Mouse (Mus musculus) hindbrain, postnatal 0 days (tissue): ENCODE measurements at regions not wholly inside any gene's neighbourhood (a gene's known extent, or its start where the extent isn't known, plus 50 kb on each side); places are given as distances from the start of the nearest gene placed in this dataset.
A peak's percentile ranks its signal among the peaks of the same experiment; 100 is the strongest.

ENCODE experiments used
- ATAC-seq: fragments of 200-750 bp; cut with Nextera tagmentation; 2 replicates; pipeline ENCODE4 v1.8.0; 2017; ENCODE audit warnings: mild to moderate bottlenecking, moderate TSS enrichment, moderate library complexity
- DNase-seq: peaks from one replicate; pipeline ENCODE4 v3.0.0-alpha.2; 2015; ENCODE audit warnings: low spot score
- H3K27ac ChIP-seq: fragments of 300-500 bp; sonication (generic); 2 replicates; pipeline ENCODE4 v1.5.1; 2014; ENCODE audit warnings: mild to moderate bottlenecking
- H3K27me3 ChIP-seq: fragments of 300-500 bp; sonication (generic); 2 replicates; pipeline ENCODE4 v1.6.1; 2014; ENCODE audit warnings: low read length, mixed read lengths; ENCODE audit not compliant: insufficient read depth
- H3K36me3 ChIP-seq: fragments of 300-500 bp; sonication (generic); 2 replicates; pipeline ENCODE4 v1.6.1; 2014; ENCODE audit warnings: low read length, mixed read lengths; ENCODE audit not compliant: insufficient read depth
- H3K4me1 ChIP-seq: fragments of 300-500 bp; sonication (generic); 2 replicates; pipeline ENCODE4 v1.6.1; 2014; ENCODE audit warnings: antibody characterized with exemption, low read length, mixed read lengths; ENCODE audit not compliant: insufficient read depth
- H3K4me2 ChIP-seq: fragments of 300-500 bp; sonication (generic); 2 replicates; pipeline ENCODE4 v1.6.1; 2014; ENCODE audit warnings: low read depth, mild to moderate bottlenecking, low read length, moderate library complexity, mixed read lengths
- H3K4me3 ChIP-seq: fragments of 300-500 bp; sonication (generic); 2 replicates; pipeline ENCODE4 v1.5.1; 2014; ENCODE audit warnings: low read length
- H3K9ac ChIP-seq: fragments of 300-500 bp; sonication (generic); replicated peaks from 2 replicates; pipeline ENCODE4 v1.6.1; 2014; ENCODE audit warnings: mild to moderate bottlenecking, low read length, moderate library complexity, mixed read lengths
- H3K9me3 ChIP-seq: fragments of 300-500 bp; sonication (generic); 2 replicates; pipeline ENCODE4 v1.6.1; 2016; ENCODE audit warnings: low read length, mixed read lengths
- CTCF ChIP-seq: IDR thresholded peaks from 2 replicates; pipeline ENCODE4 v1.5.1; 2016; ENCODE audit warnings: antibody characterized with exemption, control low read depth, low read depth
- WGBS: fragments of 180-500 bp; shearing (Covaris S2); extraction: QIAGEN DNeasy Blood & Tissue Kit; methylation state at CpG from one replicate; pipeline ENCODE4 v1.1.7; 2014; 5-methylcytosine and 5-hydroxymethylcytosine counted together

DNA sequence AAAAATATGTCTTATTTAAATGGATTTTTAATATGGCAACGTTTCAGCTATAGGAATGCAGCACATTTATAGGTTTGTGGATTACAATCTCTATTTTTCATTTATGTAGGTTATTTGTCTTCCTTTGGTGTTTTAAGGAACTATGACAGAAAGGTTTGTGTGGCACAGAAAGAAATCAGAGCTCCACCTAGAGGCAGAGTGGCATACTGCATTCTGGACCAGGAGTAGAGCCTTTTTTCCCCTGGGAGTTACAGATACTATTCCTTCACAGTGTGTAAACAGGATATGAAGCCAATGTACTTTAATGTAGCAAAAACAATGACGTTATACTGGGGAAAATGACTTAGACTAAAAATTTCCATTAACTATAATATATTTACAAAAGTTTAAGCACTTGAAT lies 94.9 kb upstream of the St8sia4 start:
- DNase-seq (peak; percentile 81), ATAC-seq (no peak)
- Histone ChIP-seq H3K4me2 (no peak overlapping the region), H3K4me3 (no peak overlapping the region), H3K4me1 (no peaks in the 10 kb centered on the region), H3K9ac (no peak overlapping the region), H3K36me3 (no peaks in the 10 kb centered on the region), H3K27me3 (no peaks in the 10 kb centered on the region), H3K9me3 (no peaks in the 10 kb centered on the region), H3K27ac (no peak overlapping the region)
- 6% methylated on average over 2 of the region's 2 CpGs for WGBS
- peak; percentile 80 for TF ChIP-seq CTCF

DNA sequence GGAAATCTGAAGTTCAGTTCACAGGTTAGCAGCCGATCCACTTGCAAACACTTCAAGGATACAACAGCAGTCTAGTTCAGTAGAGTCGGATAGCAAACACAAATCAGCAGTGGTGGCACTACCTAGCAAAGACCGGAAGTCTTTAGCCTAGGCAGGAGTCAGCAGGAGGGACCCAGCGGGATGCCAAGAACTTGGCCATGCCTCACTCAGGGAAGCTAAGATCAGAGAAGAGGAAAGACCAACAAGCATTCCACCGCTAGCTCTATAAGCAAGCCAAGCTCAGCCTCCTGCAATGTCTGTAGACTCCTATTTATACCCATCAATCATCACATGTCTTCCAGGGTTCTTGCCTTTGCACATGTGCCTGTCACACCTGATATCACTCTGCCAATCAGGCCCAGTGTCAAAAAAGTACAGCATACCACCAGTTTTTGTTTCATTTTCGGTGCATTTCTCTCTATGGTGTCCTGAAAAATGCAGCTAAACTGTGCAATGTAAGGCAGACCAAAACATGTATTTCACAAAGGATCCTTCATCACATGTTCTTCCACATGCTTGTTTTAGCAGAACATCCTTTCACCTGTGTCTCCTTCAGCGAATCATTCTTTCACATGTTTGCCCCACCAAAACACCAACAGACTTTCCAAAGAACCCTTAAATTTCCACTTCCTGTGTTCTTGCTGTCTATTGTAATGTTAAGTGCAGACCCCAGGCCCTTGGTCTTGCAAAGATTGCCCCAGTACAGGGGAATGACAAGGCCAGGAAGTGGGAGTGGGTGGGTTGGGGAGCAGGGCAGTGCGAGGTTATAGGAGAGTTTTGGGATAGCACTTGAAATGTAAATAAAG lies 86.9 kb upstream of the St8sia4 start:
- no peaks in the 10 kb centered on the region for H3K27me3 ChIP-seq
- no peaks in the 10 kb centered on the region for H3K9me3 ChIP-seq
- ATAC-seq (no peak), DNase-seq (no peak)
- 84% methylated on average over 8 of the region's 8 CpGs for WGBS
- H3K4me2 ChIP-seq: no peak overlapping the region
- no peaks in the 10 kb centered on the region for H3K36me3 ChIP-seq
- no peak overlapping the region for H3K9ac ChIP-seq
- no peak overlapping the region for H3K27ac ChIP-seq
- no peaks in the 10 kb centered on the region for H3K4me1 ChIP-seq
- H3K4me3 ChIP-seq: no peak overlapping the region
- TF ChIP-seq CTCF: no peak

DNA sequence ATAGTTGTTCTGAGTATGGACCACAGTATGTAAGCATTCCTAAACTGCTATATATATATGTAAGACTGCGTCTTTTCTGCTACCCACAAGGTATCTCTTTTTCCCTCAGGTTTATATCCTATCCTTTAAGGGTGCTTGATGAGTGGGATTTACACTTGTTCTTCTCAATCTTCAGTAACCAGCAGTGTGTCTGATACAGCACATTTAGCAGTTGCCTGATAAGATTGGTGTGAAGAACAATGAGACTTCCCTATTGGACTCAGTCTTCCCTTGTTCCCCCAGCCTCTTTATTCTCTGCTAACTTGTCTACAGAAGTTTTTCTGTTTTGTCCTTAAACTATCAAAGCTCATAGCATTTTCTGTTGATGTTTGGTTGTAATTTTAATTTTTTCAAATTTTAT lies 86.1 kb upstream of the St8sia4 start:
- no peak overlapping the region for H3K9ac ChIP-seq
- H3K27ac ChIP-seq: no peak overlapping the region
- no peaks in the 10 kb centered on the region for H3K36me3 ChIP-seq
- H3K27me3 ChIP-seq: no peaks in the 10 kb centered on the region
- TF ChIP-seq CTCF: no peak
- no peak for ATAC-seq
- H3K4me1 ChIP-seq: no peaks in the 10 kb centered on the region
- no peak for DNase-seq
- H3K4me2 ChIP-seq: no peak overlapping the region
- no peaks in the 10 kb centered on the region for H3K9me3 ChIP-seq
- 96% methylated on average over 1 of the region's 1 CpGs for WGBS
- H3K4me3 ChIP-seq: no peak overlapping the region

DNA sequence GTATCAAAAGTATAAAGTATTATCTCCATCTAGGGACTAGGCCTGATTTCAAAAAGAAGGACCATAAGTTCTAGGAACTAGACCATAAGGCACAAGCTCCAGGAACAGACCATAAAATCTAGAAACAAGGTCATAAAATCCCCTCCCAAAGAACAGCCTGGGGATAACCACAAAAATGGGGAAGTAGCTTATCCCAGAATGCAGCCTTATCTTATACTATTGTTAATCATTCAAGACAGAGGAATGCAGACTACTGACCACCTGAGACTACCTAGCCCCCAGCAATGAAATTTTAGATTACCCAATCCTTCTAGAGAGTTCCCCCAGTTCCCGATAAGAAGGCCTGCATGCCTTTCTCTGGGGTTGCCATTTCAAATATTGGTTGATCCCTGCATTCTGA lies 81.6 kb upstream of the St8sia4 start:
- ATAC-seq (no peak), DNase-seq (no peak)
- 97% methylated on average over 1 of the region's 1 CpGs for WGBS
- no peak overlapping the region for H3K9ac ChIP-seq
- H3K4me1 ChIP-seq: no peaks in the 10 kb centered on the region
- no peaks in the 10 kb centered on the region for H3K27me3 ChIP-seq
- H3K4me3 ChIP-seq: no peak overlapping the region
- no peak for TF ChIP-seq CTCF
- no peak overlapping the region for H3K27ac ChIP-seq
- no peaks in the 10 kb centered on the region for H3K9me3 ChIP-seq
- H3K36me3 ChIP-seq: no peaks in the 10 kb centered on the region
- no peak overlapping the region for H3K4me2 ChIP-seq

DNA sequence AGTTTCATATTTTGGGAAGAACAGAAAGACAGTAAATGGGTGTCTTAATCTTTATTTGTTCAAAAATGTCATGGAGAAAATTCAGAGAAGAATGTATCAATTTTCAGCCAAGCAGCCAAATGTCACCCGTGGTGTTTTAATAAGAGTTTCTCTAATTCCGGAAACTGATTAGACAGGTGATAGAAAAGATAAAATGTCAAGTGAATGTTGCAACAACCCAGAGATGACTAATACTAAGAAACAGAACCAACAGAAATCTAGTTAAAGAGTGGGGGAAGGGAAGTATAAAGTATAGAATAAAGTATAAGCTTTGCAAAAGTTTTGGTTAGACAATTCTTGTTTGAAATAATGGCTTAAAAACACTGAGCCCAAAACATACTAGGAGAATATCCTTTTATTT lies 79.9 kb upstream of the St8sia4 start:
- WGBS: 80% methylated on average over 2 of the region's 2 CpGs
- ATAC-seq: no peak
- no peaks in the 10 kb centered on the region for H3K9me3 ChIP-seq

DNA sequence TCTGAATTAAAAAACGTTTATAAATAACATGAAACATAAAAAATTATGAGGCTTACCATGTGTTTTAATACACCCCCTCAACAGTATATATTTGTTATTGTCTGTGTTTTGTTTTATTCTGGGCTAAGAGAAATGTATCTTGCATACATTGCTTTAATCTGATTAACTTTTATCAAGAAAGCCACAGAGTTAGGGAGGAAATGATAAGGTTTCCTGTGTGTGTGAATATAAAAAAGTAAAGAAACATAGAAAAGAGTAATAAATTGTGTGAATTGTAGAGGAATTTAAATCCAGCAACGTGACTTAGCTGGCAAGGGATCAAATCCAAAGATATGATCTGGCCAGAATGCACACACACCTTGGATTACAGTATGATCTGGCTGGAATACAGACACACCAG lies 77.1 kb upstream of the St8sia4 start:
- H3K36me3 ChIP-seq: no peaks in the 10 kb centered on the region
- WGBS: 56% methylated on average over 2 of the region's 2 CpGs
- H3K9ac ChIP-seq: no peak overlapping the region
- H3K27me3 ChIP-seq: no peaks in the 10 kb centered on the region
- no peaks in the 10 kb centered on the region for H3K4me1 ChIP-seq
- H3K9me3 ChIP-seq: no peaks in the 10 kb centered on the region
- no peak overlapping the region for H3K4me3 ChIP-seq
- no peak overlapping the region for H3K4me2 ChIP-seq
- DNase-seq (no peak), ATAC-seq (no peak)
- H3K27ac ChIP-seq: no peak overlapping the region
- TF ChIP-seq CTCF: no peak

More for the DNA sequence above, 79.9 kb upstream of the St8sia4 start:
- no peaks in the 10 kb centered on the region for H3K27me3 ChIP-seq
- H3K4me3 ChIP-seq: no peak overlapping the region
- DNase-seq: no peak
- no peak overlapping the region for H3K27ac ChIP-seq
- H3K36me3 ChIP-seq: no peaks in the 10 kb centered on the region
- H3K4me1 ChIP-seq: no peaks in the 10 kb centered on the region
- H3K9ac ChIP-seq: no peak overlapping the region
- no peak for TF ChIP-seq CTCF
- no peak overlapping the region for H3K4me2 ChIP-seq

DNA sequence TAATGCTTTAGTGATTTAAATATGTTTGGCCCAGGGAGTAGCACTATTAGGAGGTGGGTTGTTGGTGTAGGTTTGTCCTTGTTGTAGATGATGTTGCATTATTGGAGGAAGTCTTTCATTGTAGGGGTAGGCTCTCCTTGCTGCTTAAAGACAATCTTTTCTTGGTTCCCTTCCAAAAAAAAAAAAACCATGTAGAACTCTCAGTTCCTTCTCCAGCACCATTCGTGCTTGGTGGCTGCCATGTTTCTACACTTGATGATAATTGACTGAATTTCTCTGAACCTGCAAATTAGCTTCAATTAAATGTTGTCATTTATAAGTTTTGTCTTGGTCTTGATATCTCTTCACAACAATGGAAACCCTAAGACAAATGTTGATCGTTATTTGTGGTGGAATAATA lies 76.0 kb upstream of the St8sia4 start:
- Histone ChIP-seq H3K4me3 (no peak overlapping the region), H3K27me3 (no peaks in the 10 kb centered on the region), H3K9ac (no peak overlapping the region), H3K4me1 (no peaks in the 10 kb centered on the region), H3K9me3 (no peaks in the 10 kb centered on the region), H3K4me2 (no peak overlapping the region), H3K27ac (no peak overlapping the region), H3K36me3 (no peaks in the 10 kb centered on the region)
- no peak for TF ChIP-seq CTCF
- ATAC-seq: no peak
- no peak for DNase-seq
- WGBS: 89% methylated on average over 2 of the region's 2 CpGs
